Mouse (Mus musculus) embryonic fibroblast, embryonic 13.5 days (primary cell): Measurements from ENCODE around the gene Atg7.

ENCODE experiments used
- CTCF ChIP-seq: IDR thresholded peaks from 2 replicates; pipeline ENCODE4 v1.5.1; 2011; ENCODE audit warnings: mild to moderate bottlenecking, control low read depth, low read length, moderate library complexity, borderline replicate concordance; ENCODE audit not compliant: insufficient read depth
- POLR2A ChIP-seq: IDR thresholded peaks from 2 replicates; pipeline ENCODE4 v1.6.1; 2011; ENCODE audit warnings: low read depth, mild to moderate bottlenecking, control low read depth, low read length, moderate library complexity

- TF ChIP-seq CTCF (no peak), POLR2A (no peak)
Measured at GRCm38 (mm10) chr6:114814882-114815650, 172.2 kb downstream of the Atg7 start.
